Mouse (Mus musculus) midbrain, postnatal 0 days (tissue): ENCODE measurements around the gene Dennd2a. TPM values are rescaled to one million over a fixed set of nuclear protein-coding genes. Genes with fewer than 3 reads are reported as not detected.
"Not testable (repeated sequence)": the region's sequence is repeated elsewhere in the genome, so short reads cannot be mapped to it uniquely, and the experiment has no call there.

Experiments
- ATAC-seq: fragments of 200-750 bp; cut with Nextera tagmentation; 2 replicates; pipeline ENCODE4 v1.8.0; 2017; ENCODE audit warnings: moderate number of reproducible peaks, mild to moderate bottlenecking, moderate TSS enrichment, moderate library complexity; ENCODE audit not compliant: low FRiP score
- DNase-seq: peaks from one replicate; pipeline ENCODE4 v3.0.0-alpha.2; 2015; ENCODE audit warnings: low spot score
- H3K27ac ChIP-seq: fragments of 300-500 bp; sonication (generic); 2 replicates; pipeline ENCODE4 v1.5.1; 2014; ENCODE audit warnings: low read depth, mild to moderate bottlenecking, low read length, mixed read lengths
- H3K27me3 ChIP-seq: fragments of 300-500 bp; sonication (generic); 2 replicates; pipeline ENCODE4 v1.6.1; 2014; ENCODE audit warnings: low read length, control low read depth, mixed read lengths; ENCODE audit not compliant: insufficient read depth
- H3K36me3 ChIP-seq: fragments of 300-500 bp; sonication (generic); 2 replicates; pipeline ENCODE4 v1.6.1; 2014; ENCODE audit warnings: low read length, control low read depth, mixed read lengths; ENCODE audit not compliant: insufficient read depth
- H3K4me1 ChIP-seq: fragments of 300-500 bp; sonication (generic); 2 replicates; pipeline ENCODE4 v1.6.1; 2014; ENCODE audit warnings: mild to moderate bottlenecking, control low read depth, antibody characterized with exemption, low read length, mixed read lengths; ENCODE audit not compliant: insufficient read depth
- H3K4me2 ChIP-seq: fragments of 300-500 bp; sonication (generic); 2 replicates; pipeline ENCODE4 v1.6.1; 2014; ENCODE audit warnings: low read depth, mild to moderate bottlenecking, low read length, mixed read lengths; ENCODE audit not compliant: poor library complexity, severe bottlenecking
- H3K4me3 ChIP-seq: fragments of 300-500 bp; sonication (generic); 2 replicates; pipeline ENCODE4 v1.5.1; 2014; ENCODE audit warnings: low read depth, mild to moderate bottlenecking, low read length, moderate library complexity
- H3K9ac ChIP-seq: fragments of 300-500 bp; sonication (generic); replicated peaks from 2 replicates; pipeline ENCODE4 v1.6.1; 2014; ENCODE audit warnings: mild to moderate bottlenecking, low read length, moderate library complexity, mixed read lengths; ENCODE audit not compliant: poor library complexity, severe bottlenecking
- H3K9me3 ChIP-seq: fragments of 300-500 bp; sonication (generic); 2 replicates; pipeline ENCODE4 v1.6.1; 2016; ENCODE audit warnings: low read length, control low read depth
- CTCF ChIP-seq: IDR thresholded peaks from 2 replicates; pipeline ENCODE4 v1.5.1; 2016; ENCODE audit warnings: antibody characterized with exemption, mild to moderate bottlenecking
- WGBS: fragments of 180-500 bp; shearing (Covaris S2); extraction: QIAGEN DNeasy Blood & Tissue Kit; methylation state at CpG from one replicate; pipeline ENCODE4 v1.1.7; 2014; 5-methylcytosine and 5-hydroxymethylcytosine counted together
- polyA plus RNA-seq: library from polyadenylated mRNA; unstranded; fragments of >200 nt; fragmentation: Nextera tagmentation; extraction: Ambion mirVana; gene quantifications from 2 replicates; pipeline ENCODE4 v1.2.1, GENCODE M21; 2015
- total RNA-seq: library from RNA; depleted of rRNA; stranded (reverse); fragments of >200 nt; gene quantifications from 2 replicates; pipeline ENCODE4 v1.2.3, GENCODE M21; 2014; rRNA removed

Dennd2a gene
- total and polyA plus RNA-seq, 2 experiments from 2014 or later = 9.8 to 15.9 TPM

GRCm38 (mm10) chr6:39419851-39420721, 137.6 kb downstream of the Dennd2a start, which contains the start of gene Mkrn1:
TSS of gene Mkrn1 (minus strand) at chr6:39420462.
- H3K4me2 ChIP-seq = peak within 1 kb of the TSS; percentile 63
- 0 out of 2 replicates have a peak, but pooled peaks cover 3% of the 10 kb centered on the region for H3K4me1 ChIP-seq
- H3K27ac ChIP-seq = peak within 1 kb of the TSS; percentile 95
- no peaks in the 10 kb centered on the region for H3K36me3 ChIP-seq
- ATAC-seq (peak; percentile 94), DNase-seq (peak; percentile 94)
- peak within 1 kb of the TSS; percentile 91 for H3K9ac ChIP-seq
- peak within 1 kb of the TSS; percentile 92 for H3K4me3 ChIP-seq
- no peaks in the 10 kb centered on the region for H3K9me3 ChIP-seq
- TF ChIP-seq CTCF = no peak
- H3K27me3 ChIP-seq = no peaks in the 10 kb centered on the region
- WGBS = 0% methylated on average over 64 of the region's 82 CpGs

- DNase-seq (peak; percentile 43), ATAC-seq (peak; percentile 39)
- H3K36me3 ChIP-seq = no peaks in the 10 kb centered on the region
- H3K4me2 ChIP-seq = peak overlapping the region; percentile 63
- peak overlapping the region; percentile 92 for H3K4me3 ChIP-seq
- under 1% methylated on average over 33 of the region's 43 CpGs for WGBS
- no peak for TF ChIP-seq CTCF
- peak overlapping the region; percentile 95 for H3K27ac ChIP-seq
- H3K9ac ChIP-seq = peak overlapping the region; percentile 91
- no peaks in the 10 kb centered on the region for H3K9me3 ChIP-seq
- no peaks in the 10 kb centered on the region for H3K27me3 ChIP-seq
- peaks cover 4% of the 10 kb centered on the region; the same call in 1 of the 2 replicates for H3K4me1 ChIP-seq
Observed at GRCm38 (mm10) chr6:39419386-39419850, 138.2 kb downstream of the Dennd2a start.

- not testable (repeated sequence) for DNase-seq, H3K27me3 ChIP-seq, H3K36me3 ChIP-seq, H3K27ac ChIP-seq, H3K9ac ChIP-seq, H3K4me3 ChIP-seq, H3K9me3 ChIP-seq, ATAC-seq, H3K4me1 ChIP-seq, H3K4me2 ChIP-seq
Observed at GRCm38 (mm10) chr6:39416654-39417053, 141.0 kb downstream of the Dennd2a start.

- Histone ChIP-seq H3K9ac (no peak overlapping the region), H3K9me3 (no peaks in the 10 kb centered on the region), H3K36me3 (no peaks in the 10 kb centered on the region), H3K27me3 (no peaks in the 10 kb centered on the region), H3K4me3 (no peak overlapping the region), H3K4me1 (peaks cover 6% of the 10 kb centered on the region; the same call in 1 of the 2 replicates), H3K4me2 (no peak overlapping the region), H3K27ac (no peak overlapping the region)
- ATAC-seq (no peak), DNase-seq (peak; percentile 67)
- WGBS = 59% methylated on average over 3 of the region's 5 CpGs
- TF ChIP-seq CTCF = peak; percentile 71
Observed at GRCm38 (mm10) chr6:39415762-39416161, 141.9 kb downstream of the Dennd2a start.

- H3K4me1 ChIP-seq = peaks cover 6% of the 10 kb centered on the region; the same call in 1 of the 2 replicates
- 77% methylated on average over 1 of the region's 1 CpGs for WGBS
- peaks cover 6% of the 10 kb centered on the region; the same call in 1 of the 2 replicates for H3K36me3 ChIP-seq
- no peak overlapping the region for H3K4me3 ChIP-seq
- no peak overlapping the region for H3K9ac ChIP-seq
- peak; percentile 35 for DNase-seq
- no peak overlapping the region for H3K27ac ChIP-seq
- ATAC-seq = no peak
- no peak overlapping the region for H3K4me2 ChIP-seq
- H3K9me3 ChIP-seq = no peaks in the 10 kb centered on the region
- no peaks in the 10 kb centered on the region for H3K27me3 ChIP-seq
- TF ChIP-seq CTCF = peak; percentile 61
Observed at GRCm38 (mm10) chr6:39414106-39414505, 143.6 kb downstream of the Dennd2a start.

Other genes with a start within 250 kb of the Dennd2a start
- gene Slc37a3, start 180.2 kb downstream of the Dennd2a start, total RNA-seq = 38.1 and 46.8 TPM in 2 replicates
- gene Slc37a3, start 180.2 kb downstream of the Dennd2a start, polyA plus RNA-seq = 54.6 and 55.4 TPM in 2 replicates
- gene Rab19, start 176.7 kb downstream of the Dennd2a start, total RNA-seq = 0.24 TPM in 1 of 2 replicates, not detected in the other
- 0.25 TPM in 1 of 2 replicates, not detected in the other for gene Rab19, start 176.7 kb downstream of the Dennd2a start, polyA plus RNA-seq
- gene Mkrn1, start 137.4 kb downstream of the Dennd2a start, total RNA-seq = 201 and 269 TPM in 2 replicates
- gene Mkrn1, start 137.4 kb downstream of the Dennd2a start, polyA plus RNA-seq = 232 and 238 TPM in 2 replicates
- gene Adck2, start 16.0 kb upstream of the Dennd2a start, total RNA-seq = 16.9 and 31.0 TPM in 2 replicates
- gene Adck2, start 16.0 kb upstream of the Dennd2a start, polyA plus RNA-seq = 44.9 and 45.9 TPM in 2 replicates
- not detected in 2 replicates for gene Gm42420, start 27.9 kb upstream of the Dennd2a start, total RNA-seq
- gene Gm42420, start 27.9 kb upstream of the Dennd2a start, polyA plus RNA-seq = 1.5 and 1.8 TPM in 2 replicates
- 234 and 290 TPM in 2 replicates for gene Ndufb2, start 34.7 kb upstream of the Dennd2a start, total RNA-seq
- 589 and 646 TPM in 2 replicates for gene Ndufb2, start 34.7 kb upstream of the Dennd2a start, polyA plus RNA-seq
- gene Braf, start 167.6 kb upstream of the Dennd2a start, total RNA-seq = 46.0 and 48.0 TPM in 2 replicates
- 14.4 and 17.1 TPM in 2 replicates for gene Braf, start 167.6 kb upstream of the Dennd2a start, polyA plus RNA-seq